Mouse (Mus musculus) heart, embryonic 14.5 days (tissue): Measurements from ENCODE around the gene Gm37240. TPM values are rescaled to one million over a fixed set of nuclear protein-coding genes. Genes with fewer than 3 reads are reported as not detected.

Experiments
- ATAC-seq: fragments of 200-750 bp; cut with Nextera tagmentation; 2 replicates; pipeline ENCODE4 v1.8.0; 2017; ENCODE audit warnings: low read depth, moderate TSS enrichment; ENCODE audit not compliant: insufficient number of reproducible peaks, insufficient read depth, low FRiP score
- H3K27ac ChIP-seq, 2 experiments: fragments of 200-500 bp in 1 of 2; fragments of 300-500 bp in 1 of 2; sonication (generic) in 1 of 2; replicated peaks in 1 of 2; 2 replicates each; pipeline ENCODE4 v1.5.1; 2012 to 2014; ENCODE audit warnings: low read depth in 2 of 2, low read length in 2 of 2, control low read depth in 1 of 2, mild to moderate bottlenecking in 1 of 2, mixed read lengths in 1 of 2; ENCODE audit not compliant: control insufficient read depth in 1 of 2, insufficient read depth in 1 of 2
- H3K27me3 ChIP-seq: fragments of 300-500 bp; sonication (generic); 2 replicates; pipeline ENCODE4 v1.6.1; 2014; ENCODE audit warnings: mild to moderate bottlenecking, low read length, control low read depth; ENCODE audit not compliant: control insufficient read depth, insufficient read depth
- H3K36me3 ChIP-seq: fragments of 300-500 bp; sonication (generic); 2 replicates; pipeline ENCODE4 v1.6.1; 2014; ENCODE audit warnings: mild to moderate bottlenecking, control low read depth, low read length, mixed read lengths; ENCODE audit not compliant: control insufficient read depth, insufficient read depth
- H3K4me1 ChIP-seq, 2 experiments: fragments of 200-500 bp in 1 of 2; fragments of 300-500 bp in 1 of 2; sonication (generic) in 1 of 2; 2 replicates each; pipeline ENCODE4 v1.6.1; 2012 to 2014; ENCODE audit warnings: low read length in 2 of 2, control low read depth in 1 of 2, mixed read lengths in 1 of 2; ENCODE audit not compliant: control insufficient read depth in 2 of 2, insufficient read depth in 2 of 2
- H3K4me2 ChIP-seq: fragments of 300-500 bp; sonication (generic); 2 replicates; pipeline ENCODE4 v1.6.1; 2014; ENCODE audit warnings: mild to moderate bottlenecking, low read length
- H3K4me3 ChIP-seq, 2 experiments: fragments of 200-500 bp in 1 of 2; fragments of 300-500 bp in 1 of 2; sonication (generic) in 1 of 2; 2 replicates each; pipeline ENCODE4 v1.5.1; 2012 to 2014; ENCODE audit warnings: low read length in 2 of 2, mild to moderate bottlenecking in 2 of 2, control low read depth in 1 of 2, low read depth in 1 of 2, moderate library complexity in 1 of 2; ENCODE audit not compliant: control insufficient read depth in 1 of 2, insufficient read depth in 1 of 2
- H3K9ac ChIP-seq: fragments of 300-500 bp; sonication (generic); 2 replicates; pipeline ENCODE4 v1.6.1; 2014; ENCODE audit warnings: mild to moderate bottlenecking, low read length
- H3K9me3 ChIP-seq: fragments of 300-500 bp; sonication (generic); 2 replicates; pipeline ENCODE4 v1.6.1; 2016; ENCODE audit warnings: low read length, control low read depth; ENCODE audit not compliant: control insufficient read depth
- WGBS: fragments of 180-500 bp; shearing (Covaris S2); extraction: QIAGEN DNeasy Blood & Tissue Kit; methylation state at CpG from one replicate; pipeline ENCODE4 v1.1.7; 2014; 5-methylcytosine and 5-hydroxymethylcytosine counted together
- polyA plus RNA-seq: library from polyadenylated mRNA; unstranded; fragments of >200 nt; fragmentation: Nextera tagmentation; extraction: Ambion mirVana; gene quantifications from 2 replicates; pipeline ENCODE4 v1.2.1, GENCODE M21; 2014

Gene Gm37240
- polyA plus RNA-seq, 1 experiment from 2014 or later, result 12.3 TPM

DNA sequence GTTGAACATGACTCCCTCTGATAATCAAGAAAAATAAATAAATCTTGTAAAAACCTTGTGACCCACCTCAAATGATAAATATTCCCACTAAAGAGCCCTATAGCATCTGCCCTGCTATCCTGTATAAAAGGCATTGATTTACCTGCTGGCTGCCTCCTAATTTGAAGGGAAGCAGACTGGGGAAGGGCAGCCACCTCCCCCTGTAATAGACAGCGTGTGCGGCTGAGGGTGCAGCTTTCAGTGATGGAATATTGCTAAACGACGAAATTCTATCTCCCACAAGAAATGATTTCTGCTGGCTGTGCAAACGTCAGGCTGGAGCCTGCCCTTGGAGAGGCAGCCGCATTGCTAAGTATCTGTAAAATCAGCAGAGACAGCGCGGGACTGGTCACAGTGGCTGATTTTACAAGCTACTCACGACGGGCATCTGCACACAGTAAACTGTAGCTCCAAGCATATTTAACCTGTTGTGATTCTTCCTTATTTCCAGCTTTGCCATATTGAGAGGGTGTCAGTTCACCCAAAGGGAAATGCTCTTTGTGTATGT, 1147.2 kb downstream of the Gm37240 start:
- 59% methylated on average over 10 of the region's 10 CpGs for WGBS
- no peaks in the 10 kb centered on the region for H3K36me3 ChIP-seq
- H3K4me2 ChIP-seq, result no peak overlapping the region
- ATAC-seq, result no peak
- H3K27me3 ChIP-seq, result no peaks in the 10 kb centered on the region
- H3K27ac ChIP-seq, result no peak overlapping the region
- H3K4me3 ChIP-seq, result no peak overlapping the region
- no peaks in the 10 kb centered on the region for H3K9me3 ChIP-seq
- H3K4me1 ChIP-seq, result peaks cover 4 to 10% of the 10 kb centered on the region in 2 experiments; a peak in 3 of 4 replicates
- H3K9ac ChIP-seq, result no peak overlapping the region

DNA sequence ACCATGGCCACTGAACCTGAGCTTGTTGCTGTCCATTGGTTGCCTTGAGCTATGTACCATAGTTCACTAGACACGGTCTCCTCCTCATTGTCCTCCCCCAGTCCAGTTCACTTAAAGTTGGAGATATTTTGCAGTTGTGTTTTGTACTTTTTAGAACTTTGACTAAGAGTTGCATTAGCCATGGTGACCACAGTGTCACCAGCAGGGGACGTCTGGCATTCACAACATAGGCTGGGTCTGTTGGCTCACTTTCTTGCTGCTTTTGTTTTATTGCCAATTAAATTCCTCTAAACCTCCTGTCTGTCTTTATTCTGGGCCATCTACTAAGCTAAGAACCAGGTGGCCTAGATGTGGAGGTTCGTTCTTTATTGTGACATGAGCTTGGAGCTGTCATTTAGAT, 1150.2 kb downstream of the Gm37240 start:
- ATAC-seq, result no peak
- H3K36me3 ChIP-seq, result no peaks in the 10 kb centered on the region
- WGBS, result 78% methylated on average over 3 of the region's 3 CpGs
- H3K9ac ChIP-seq, result no peak overlapping the region
- H3K9me3 ChIP-seq, result no peaks in the 10 kb centered on the region
- H3K4me3 ChIP-seq, result no peak overlapping the region
- H3K4me2 ChIP-seq, result no peak overlapping the region
- H3K27ac ChIP-seq, result no peak overlapping the region
- peaks cover 3 to 8% of the 10 kb centered on the region in 2 experiments; a peak in 2 of 4 replicates for H3K4me1 ChIP-seq
- no peaks in the 10 kb centered on the region; the same call in 1 of the 2 replicates for H3K27me3 ChIP-seq

DNA sequence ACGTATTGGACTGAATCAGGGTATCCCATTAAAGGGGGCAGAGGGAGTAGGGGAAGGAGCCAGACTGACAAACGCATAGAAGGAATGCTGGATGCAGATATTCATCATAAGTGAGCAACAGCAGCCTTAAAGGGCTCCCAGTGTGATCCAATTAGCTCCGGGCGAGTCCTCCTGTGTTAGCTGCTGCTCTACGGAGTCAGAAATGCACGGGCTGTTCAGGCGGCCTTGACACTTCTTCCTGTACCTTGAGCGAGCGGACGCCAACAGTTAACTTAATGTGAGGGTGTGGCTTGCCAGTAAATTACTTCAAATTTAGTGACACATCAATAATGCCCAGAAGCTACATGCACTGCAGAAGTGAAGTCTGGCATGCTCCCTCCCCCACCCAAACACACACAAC, 1151.6 kb downstream of the Gm37240 start:
- Histone ChIP-seq H3K4me1 (peaks cover 7 to 13% of the 10 kb centered on the region in 2 experiments; a peak in 2 of 4 replicates), H3K9me3 (no peaks in the 10 kb centered on the region), H3K9ac (no peak overlapping the region), H3K27ac (no peak overlapping the region), H3K4me2 (no peak overlapping the region), H3K4me3 (no peak overlapping the region), H3K27me3 (peaks cover 4% of the 10 kb centered on the region; the same call in 1 of the 2 replicates), H3K36me3 (no peaks in the 10 kb centered on the region)
- 48% methylated on average over 10 of the region's 10 CpGs for WGBS
- no peak for ATAC-seq

DNA sequence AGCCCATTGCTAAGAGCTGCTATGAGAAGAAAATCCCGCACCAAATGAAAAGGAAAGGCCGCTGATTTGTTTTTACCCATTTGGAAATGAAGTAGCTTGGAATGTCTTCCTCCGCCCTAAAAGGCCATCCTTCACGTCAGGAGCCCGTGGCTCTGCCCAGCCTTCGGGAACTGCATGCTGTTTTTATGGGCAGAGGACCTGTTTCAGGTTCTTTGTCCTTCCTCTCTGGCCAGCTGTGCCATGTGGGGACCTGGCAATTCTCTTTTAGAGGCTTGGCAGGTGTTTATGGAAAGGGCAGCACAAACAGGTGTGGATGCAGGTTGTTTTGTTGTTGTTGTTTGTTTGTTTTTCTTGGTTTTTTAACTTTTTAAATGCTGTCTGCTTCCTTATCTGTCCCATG, 1154.8 kb downstream of the Gm37240 start:
- WGBS, result 14% methylated on average over 6 of the region's 6 CpGs
- peak overlapping the region; percentile 34 to 36; a peak in 3 of 4 replicates for H3K4me3 ChIP-seq
- no peak overlapping the region for H3K27ac ChIP-seq

DNA sequence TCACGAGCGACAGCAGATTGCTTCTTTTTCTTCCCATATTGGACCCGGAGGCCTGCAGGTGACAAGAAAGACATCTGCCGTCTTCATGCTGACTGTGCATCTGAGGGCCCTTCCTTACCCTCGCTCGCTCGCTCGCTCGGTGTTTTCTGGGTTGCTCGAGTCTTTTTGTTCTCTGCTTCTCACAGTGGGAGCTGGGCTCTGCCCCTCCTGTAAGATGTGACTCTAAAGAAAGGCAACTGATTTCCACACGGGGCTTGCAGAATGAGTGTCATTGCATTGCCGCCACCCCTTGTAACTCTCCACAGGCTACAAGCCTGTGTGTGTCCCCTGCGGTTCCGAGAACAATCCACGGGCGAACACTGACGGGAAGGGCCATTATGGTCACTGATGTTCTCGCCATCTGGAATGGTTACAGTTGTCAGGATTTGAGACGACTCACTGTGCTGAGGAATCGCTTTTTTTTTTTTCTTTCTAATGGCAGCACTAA, 1155.3 kb downstream of the Gm37240 start:
- no peaks in the 10 kb centered on the region for H3K36me3 ChIP-seq
- peaks cover 4% of the 10 kb centered on the region; the same call in 1 of the 2 replicates for H3K27me3 ChIP-seq
- ATAC-seq, result no peak
- no peaks in the 10 kb centered on the region for H3K9me3 ChIP-seq
- H3K4me3 ChIP-seq, result peak overlapping the region; percentile 34 to 36
- no peak overlapping the region for H3K27ac ChIP-seq
- H3K9ac ChIP-seq, result peak overlapping the region; percentile 46
- WGBS, result 6% methylated on average over 20 of the region's 20 CpGs
- peak overlapping the region; percentile 74 for H3K4me2 ChIP-seq
- peaks cover 7 to 13% of the 10 kb centered on the region in 2 experiments; a peak in 2 of 4 replicates for H3K4me1 ChIP-seq

More for the DNA sequence above, 1154.8 kb downstream of the Gm37240 start:
- ATAC-seq, result no peak
- H3K27me3 ChIP-seq, result peaks cover 4% of the 10 kb centered on the region; the same call in 1 of the 2 replicates
- H3K9me3 ChIP-seq, result no peaks in the 10 kb centered on the region
- peak overlapping the region; percentile 74 for H3K4me2 ChIP-seq
- peaks cover 7 to 13% of the 10 kb centered on the region in 2 experiments; a peak in 2 of 4 replicates for H3K4me1 ChIP-seq
- peak overlapping the region; percentile 46; the same call in 1 of the 2 replicates for H3K9ac ChIP-seq
- H3K36me3 ChIP-seq, result no peaks in the 10 kb centered on the region

DNA sequence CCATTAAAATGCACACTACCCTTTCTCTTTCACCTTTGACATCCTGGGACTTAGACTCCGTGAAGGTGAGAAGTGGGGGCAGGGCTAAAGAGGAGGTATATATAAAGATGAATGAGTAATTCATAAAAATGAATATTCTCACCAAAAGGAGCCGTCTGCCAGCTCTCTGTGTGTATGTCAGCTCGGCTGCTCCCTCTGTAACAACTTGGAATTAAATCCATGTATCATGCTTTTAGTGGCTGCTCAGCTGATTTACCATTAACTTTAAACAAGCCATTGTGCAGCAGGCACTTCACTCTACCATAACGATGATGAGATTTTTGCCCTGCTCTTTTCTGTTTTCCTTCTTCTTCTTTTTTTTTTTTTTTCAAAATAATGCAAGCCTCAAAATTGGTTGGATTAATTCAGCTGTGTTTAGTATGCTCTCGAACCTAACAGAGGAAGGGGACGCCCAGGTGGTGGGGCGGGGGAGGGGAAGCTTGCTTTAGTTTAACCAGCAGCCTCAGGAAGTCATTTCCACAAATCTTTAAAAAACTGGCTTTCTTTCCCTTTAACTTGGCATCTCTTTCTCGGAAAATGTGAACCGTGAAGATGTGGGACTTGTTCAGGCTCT, 1155.8 kb downstream of the Gm37240 start:
- Histone ChIP-seq H3K9ac (peak overlapping the region; percentile 46), H3K27ac (no peak overlapping the region), H3K4me2 (peak overlapping the region; percentile 74), H3K9me3 (no peaks in the 10 kb centered on the region), H3K36me3 (no peaks in the 10 kb centered on the region), H3K4me3 (peak overlapping the region; percentile 34 to 36), H3K4me1 (peaks cover 7 to 13% of the 10 kb centered on the region in 2 experiments; a peak in 2 of 4 replicates), H3K27me3 (peaks cover 4% of the 10 kb centered on the region; the same call in 1 of the 2 replicates)
- no peak for ATAC-seq
- 23% methylated on average over 9 of the region's 9 CpGs for WGBS

DNA sequence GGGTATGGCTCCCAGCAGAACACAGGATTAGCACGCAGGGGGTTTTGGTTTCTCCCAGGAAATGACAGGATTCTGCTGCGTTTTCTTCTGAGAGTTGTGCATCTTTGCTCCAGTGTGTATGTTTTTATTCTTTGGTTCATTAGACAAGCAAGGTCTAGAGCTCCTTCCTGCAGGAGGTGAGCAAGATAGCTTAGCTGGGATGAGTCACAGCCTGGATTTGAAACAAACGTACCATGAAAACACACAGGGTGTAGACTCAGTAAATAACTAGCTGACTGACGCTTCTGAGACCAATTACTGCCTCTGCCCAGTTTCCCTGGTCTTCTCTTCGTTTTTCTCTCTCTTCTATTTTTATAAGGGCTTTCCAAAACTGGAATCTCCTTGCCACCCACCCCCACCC, 1156.3 kb downstream of the Gm37240 start:
- H3K27me3 ChIP-seq, result peaks cover 4% of the 10 kb centered on the region; the same call in 1 of the 2 replicates
- H3K27ac ChIP-seq, result no peak overlapping the region
- peaks cover 7 to 13% of the 10 kb centered on the region in 2 experiments; a peak in 2 of 4 replicates for H3K4me1 ChIP-seq
- 53% methylated on average over 5 of the region's 5 CpGs for WGBS
- H3K4me2 ChIP-seq, result no peak overlapping the region
- H3K9ac ChIP-seq, result no peak overlapping the region
- H3K4me3 ChIP-seq, result no peak overlapping the region
- no peaks in the 10 kb centered on the region for H3K36me3 ChIP-seq
- ATAC-seq, result no peak
- no peaks in the 10 kb centered on the region for H3K9me3 ChIP-seq
